Mouse (Mus musculus): ENCODE data around the gene Auh.

DNA sequence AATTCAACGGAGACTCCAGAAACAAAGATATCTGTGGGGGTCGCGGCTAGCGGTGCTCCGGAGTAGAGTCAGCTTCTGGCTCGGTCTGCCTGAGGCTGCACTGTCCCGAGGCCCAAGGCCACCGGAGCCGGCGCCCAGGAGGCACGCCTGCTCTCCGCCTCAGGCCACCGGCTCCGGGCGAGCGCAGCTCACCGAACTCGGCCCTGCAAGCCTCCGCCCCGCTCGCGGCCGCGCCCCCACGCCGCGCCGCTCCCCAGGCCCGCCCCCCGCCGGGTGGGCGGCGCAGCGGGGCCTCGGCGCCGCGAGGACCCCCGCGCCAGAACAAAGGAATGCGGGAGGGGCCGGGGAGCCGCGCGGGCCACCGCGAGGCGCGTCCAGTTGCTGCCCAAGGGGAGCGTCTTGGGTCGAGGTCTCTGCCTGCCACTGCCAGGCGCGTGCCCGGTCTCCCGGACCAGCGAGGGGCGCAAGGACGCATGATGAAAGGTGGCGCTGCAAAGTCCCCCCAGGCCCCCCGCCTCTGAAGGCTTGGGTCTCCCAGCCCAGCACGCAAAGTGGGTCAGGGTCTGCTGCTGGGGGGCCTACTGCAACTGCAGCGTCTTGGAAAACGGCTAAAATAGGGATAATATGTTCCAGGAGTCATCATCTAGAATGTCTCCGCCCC lies 49.0 kb upstream of the Auh start:
- TF ChIP-seq USF1 (IDR thresholded peaks at IDR 0.05; ENCODE audit: low read depth, low read length) (no peak), CTCF (conservative IDR thresholded peaks at IDR 0.05 in 1 of 2, IDR thresholded peaks at IDR 0.05 in 1 of 2; ENCODE audit: low read depth in 2 of 2, low read length in 2 of 2) (peak in 1 of 2 experiments; percentile 9; a peak in 1 of 4 replicates), POLR2AphosphoS2 (IDR thresholded peaks at IDR 0.05; ENCODE audit: low read depth, low read length) (no peak)
